Mouse (Mus musculus) midbrain, embryonic 11.5 days (tissue): ENCODE measurements around the gene Atxn1. TPM values are rescaled to one million over a fixed set of nuclear protein-coding genes. Genes with fewer than 3 reads are reported as not detected.
A peak's percentile ranks its signal among the peaks of the same experiment; 100 is the strongest.

Experiments
- ATAC-seq: fragments of 200-750 bp; cut with Nextera tagmentation; 2 replicates; pipeline ENCODE4 v1.8.0; 2017; ENCODE audit warnings: moderate TSS enrichment, moderate library complexity; ENCODE audit not compliant: low FRiP score
- DNase-seq: peaks from one replicate; pipeline ENCODE4 v3.0.0; 2015; ENCODE audit warnings: low spot score; ENCODE audit errors: missing footprints
- H3K27ac ChIP-seq: fragments of 300-500 bp; sonication (generic); 2 replicates; pipeline ENCODE4 v1.5.1; 2014; ENCODE audit warnings: low read depth, low read length
- H3K27me3 ChIP-seq: fragments of 300-500 bp; sonication (generic); 2 replicates; pipeline ENCODE4 v1.6.1; 2014; ENCODE audit warnings: mild to moderate bottlenecking, low read length, moderate library complexity, mixed read lengths; ENCODE audit not compliant: control insufficient read depth, insufficient read depth
- H3K36me3 ChIP-seq: fragments of 300-500 bp; sonication (generic); 2 replicates; pipeline ENCODE4 v1.6.1; 2014; ENCODE audit warnings: mild to moderate bottlenecking, low read length, moderate library complexity, mixed read lengths; ENCODE audit not compliant: control insufficient read depth, insufficient read depth
- H3K4me1 ChIP-seq: fragments of 300-500 bp; sonication (generic); 2 replicates; pipeline ENCODE4 v1.6.1; 2014; ENCODE audit warnings: low read length; ENCODE audit not compliant: control insufficient read depth, insufficient read depth
- H3K4me2 ChIP-seq: fragments of 300-500 bp; sonication (generic); 2 replicates; pipeline ENCODE4 v1.6.1; 2014; ENCODE audit warnings: mild to moderate bottlenecking, moderate library complexity
- H3K4me3 ChIP-seq: fragments of 300-500 bp; sonication (generic); 2 replicates; pipeline ENCODE4 v1.5.1; 2014; ENCODE audit warnings: low read depth, low read length
- H3K9ac ChIP-seq: fragments of 300-500 bp; sonication (generic); 2 replicates; pipeline ENCODE4 v1.6.1; 2014; ENCODE audit warnings: low read length
- H3K9me3 ChIP-seq: fragments of 300-500 bp; sonication (generic); 2 replicates; pipeline ENCODE4 v1.6.1; 2016; ENCODE audit warnings: low read length; ENCODE audit not compliant: control insufficient read depth
- WGBS: fragments of 180-500 bp; shearing (Covaris S2); extraction: QIAGEN DNeasy Blood & Tissue Kit; methylation state at CpG from one replicate; pipeline ENCODE4 v1.1.7; 2014; 5-methylcytosine and 5-hydroxymethylcytosine counted together
- polyA plus RNA-seq: library from polyadenylated mRNA; unstranded; fragments of >200 nt; fragmentation: Nextera tagmentation; extraction: Ambion mirVana; gene quantifications from 2 replicates; pipeline ENCODE4 v1.2.1, GENCODE M21; 2014

Gene Atxn1
- polyA plus RNA-seq, 1 experiment from 2014 or later, result 1.7 TPM

DNA sequence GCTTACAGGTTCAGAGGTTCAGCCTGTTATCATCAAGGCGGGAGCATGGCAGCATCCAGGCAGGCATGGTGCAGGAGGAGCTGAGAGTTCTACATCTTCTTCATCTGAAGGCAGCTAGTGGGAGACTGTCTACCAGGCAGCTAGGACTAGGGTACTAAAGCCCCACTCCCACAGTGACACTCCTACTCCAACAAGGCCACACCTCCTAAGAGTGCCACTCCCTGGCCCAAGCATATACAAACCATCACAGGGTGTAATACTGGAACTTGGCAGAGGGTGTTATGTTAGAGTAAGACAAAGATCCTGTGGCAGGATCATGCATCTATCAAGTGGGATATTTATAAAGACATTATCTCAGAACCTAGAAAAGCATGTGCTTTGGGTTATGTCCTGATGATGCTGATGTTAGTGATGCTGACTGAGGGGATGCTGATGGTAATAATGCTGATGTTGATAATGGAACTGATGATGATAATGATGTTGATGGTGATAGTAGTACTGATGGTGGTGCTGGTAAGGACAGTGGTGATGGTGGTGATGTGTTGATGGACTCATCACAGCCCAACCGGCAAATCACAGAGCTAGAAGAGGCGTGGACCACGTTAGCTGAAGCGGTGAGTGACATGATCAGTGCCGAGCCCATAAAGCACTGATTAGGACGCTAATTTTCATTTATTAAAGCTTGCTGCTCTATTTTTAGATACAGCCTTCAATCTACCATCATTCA, 142.9 kb downstream of the Atxn1 start:
- H3K4me3 ChIP-seq, result no peak overlapping the region
- 89% methylated on average over 7 of the region's 7 CpGs for WGBS
- no peaks in the 10 kb centered on the region for H3K36me3 ChIP-seq
- H3K4me1 ChIP-seq, result no peaks in the 10 kb centered on the region
- H3K9me3 ChIP-seq, result no peaks in the 10 kb centered on the region
- ATAC-seq, result no peak
- H3K9ac ChIP-seq, result no peak overlapping the region
- no peak overlapping the region for H3K27ac ChIP-seq
- no peaks in the 10 kb centered on the region for H3K27me3 ChIP-seq
- no peak for DNase-seq
- no peak overlapping the region for H3K4me2 ChIP-seq

DNA sequence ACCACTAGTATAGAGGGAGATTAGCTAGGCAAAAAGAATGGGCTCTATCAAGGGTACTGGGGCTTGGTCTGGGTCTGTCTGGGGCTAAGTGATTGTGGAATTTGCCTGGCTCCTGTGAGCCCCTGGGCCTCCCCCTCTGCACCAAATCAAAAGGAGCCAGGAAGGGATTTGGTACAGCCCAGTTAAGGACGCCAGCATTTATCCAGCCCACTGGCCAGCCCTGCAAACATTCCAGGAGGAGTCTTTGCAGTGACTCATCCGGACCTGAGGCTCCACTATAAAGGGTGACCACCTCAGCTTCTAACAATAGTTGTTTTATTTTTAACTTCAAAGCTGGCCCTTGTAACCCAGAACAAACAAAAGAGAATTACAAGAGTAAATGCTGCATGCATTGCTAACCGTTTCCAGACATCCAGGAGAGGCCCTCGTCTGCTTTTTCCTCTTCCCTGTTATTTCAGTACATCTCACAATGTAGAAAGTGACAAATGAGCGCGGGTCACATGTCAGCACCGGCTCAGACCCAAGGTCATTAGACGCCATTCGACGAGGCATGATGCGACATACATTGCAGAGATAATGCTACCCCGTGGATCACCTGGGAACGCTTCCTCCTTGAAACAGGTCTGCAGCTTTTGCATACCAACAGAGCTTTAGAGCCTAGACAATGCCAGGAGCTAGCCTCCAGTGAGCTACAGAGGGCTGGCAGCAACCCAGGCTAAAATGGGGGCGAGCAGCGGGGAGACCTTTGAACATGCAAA, 144.2 kb downstream of the Atxn1 start:
- WGBS, result 47% methylated on average over 15 of the region's 15 CpGs
- H3K9ac ChIP-seq, result no peak overlapping the region
- ATAC-seq, result no peak

DNA sequence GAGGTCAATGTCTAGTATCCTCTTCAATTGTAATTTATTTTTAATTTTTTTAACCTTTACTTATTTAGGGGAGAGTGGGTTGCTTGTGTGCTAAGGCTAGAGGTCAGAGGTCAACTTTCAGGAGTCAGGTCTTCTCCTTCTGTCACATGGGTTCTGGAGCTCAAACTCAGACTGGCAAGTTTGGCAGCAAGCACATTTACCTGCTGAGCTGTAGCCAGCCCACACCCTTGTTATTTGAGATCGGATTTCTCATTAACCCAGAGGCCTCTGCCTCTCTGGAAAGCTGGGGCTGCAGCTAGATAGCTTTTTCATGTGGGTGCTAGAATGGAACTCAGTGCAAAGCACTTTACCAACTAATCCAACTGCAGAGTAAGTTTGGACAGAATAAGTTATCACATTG, 148.1 kb downstream of the Atxn1 start:
- Histone ChIP-seq H3K4me3 (no peak overlapping the region), H3K4me2 (no peak overlapping the region), H3K9ac (no peak overlapping the region), H3K4me1 (no peaks in the 10 kb centered on the region), H3K27ac (no peak overlapping the region), H3K9me3 (no peaks in the 10 kb centered on the region), H3K27me3 (no peaks in the 10 kb centered on the region), H3K36me3 (no peaks in the 10 kb centered on the region)
- 71% methylated on average over 1 of the region's 1 CpGs for WGBS
- DNase-seq (no peak), ATAC-seq (no peak)

More for the DNA sequence above, 144.2 kb downstream of the Atxn1 start:
- no peak overlapping the region for H3K4me3 ChIP-seq
- H3K36me3 ChIP-seq, result no peaks in the 10 kb centered on the region
- DNase-seq, result no peak
- H3K9me3 ChIP-seq, result no peaks in the 10 kb centered on the region
- no peak overlapping the region for H3K4me2 ChIP-seq
- H3K27ac ChIP-seq, result no peak overlapping the region
- no peaks in the 10 kb centered on the region for H3K4me1 ChIP-seq
- no peaks in the 10 kb centered on the region for H3K27me3 ChIP-seq

DNA sequence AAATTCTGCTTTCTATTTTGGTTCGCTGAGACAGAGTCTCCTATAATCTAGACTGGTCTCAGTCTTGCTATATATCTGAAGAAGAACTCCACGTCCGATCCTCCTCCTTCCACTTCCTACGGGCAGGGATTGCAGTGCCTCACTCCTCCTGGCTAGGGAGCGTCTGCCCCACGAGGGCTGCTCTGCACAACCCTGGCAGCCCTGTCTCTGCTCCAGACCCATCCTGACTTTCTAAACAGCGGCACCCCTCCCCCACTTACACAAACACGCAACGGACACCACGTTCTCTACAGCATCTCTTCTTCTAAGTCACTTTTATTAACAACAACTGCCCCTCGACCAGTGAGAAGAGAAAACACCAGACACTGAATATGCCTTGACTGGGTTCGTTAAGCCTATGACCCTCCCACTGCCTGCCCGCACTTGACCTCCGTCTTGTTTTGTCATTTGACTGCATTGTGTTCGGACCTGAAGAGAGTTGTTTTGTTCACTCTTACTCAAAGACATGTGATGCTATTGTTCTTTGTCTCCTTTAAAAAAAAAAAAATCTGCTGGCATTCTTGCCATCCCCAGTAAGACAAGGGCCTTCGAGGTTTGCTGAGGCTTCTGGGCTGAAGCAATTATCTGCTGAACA, 154.9 kb downstream of the Atxn1 start:
- Histone ChIP-seq H3K27ac (no peak overlapping the region), H3K9ac (no peak overlapping the region), H3K4me2 (no peak overlapping the region), H3K4me1 (peaks cover 20% of the 10 kb centered on the region; the same call in 1 of the 2 replicates), H3K36me3 (no peaks in the 10 kb centered on the region), H3K9me3 (no peaks in the 10 kb centered on the region), H3K27me3 (peaks cover 3% of the 10 kb centered on the region; the same call in 1 of the 2 replicates), H3K4me3 (no peak overlapping the region)
- ATAC-seq (no peak), DNase-seq (no peak)
- 56% methylated on average over 16 of the region's 16 CpGs for WGBS

DNA sequence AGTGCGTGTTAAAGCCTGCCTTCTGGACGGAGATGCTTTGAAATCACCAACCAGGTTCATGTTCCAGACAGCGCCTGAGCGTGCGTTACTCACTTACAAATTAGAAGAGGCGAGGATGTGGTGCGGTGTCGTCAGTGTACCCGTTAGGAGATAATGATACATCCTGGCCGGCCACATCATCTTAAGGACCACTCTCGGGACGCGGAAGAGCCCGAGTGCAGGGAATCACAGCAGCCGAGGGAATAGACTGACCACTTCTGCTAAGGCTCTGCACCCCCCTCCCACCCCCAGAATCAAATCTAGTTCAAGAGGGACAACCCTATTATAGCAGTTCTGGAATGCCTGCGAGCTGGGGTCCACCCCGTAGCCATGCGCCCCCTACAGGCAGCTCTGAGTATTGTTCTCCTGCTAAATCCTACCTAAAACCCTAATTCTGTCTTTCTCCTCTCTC, 157.2 kb downstream of the Atxn1 start:
- Histone ChIP-seq H3K27me3 (peaks cover 5% of the 10 kb centered on the region; the same call in 1 of the 2 replicates), H3K4me3 (no peak overlapping the region), H3K9ac (no peak overlapping the region), H3K4me1 (peaks cover 20% of the 10 kb centered on the region; the same call in 1 of the 2 replicates), H3K4me2 (peak overlapping the region; percentile 40), H3K36me3 (no peaks in the 10 kb centered on the region), H3K9me3 (no peaks in the 10 kb centered on the region), H3K27ac (no peak overlapping the region)
- 37% methylated on average over 18 of the region's 18 CpGs for WGBS
- DNase-seq (peak; percentile 92), ATAC-seq (no peak)

DNA sequence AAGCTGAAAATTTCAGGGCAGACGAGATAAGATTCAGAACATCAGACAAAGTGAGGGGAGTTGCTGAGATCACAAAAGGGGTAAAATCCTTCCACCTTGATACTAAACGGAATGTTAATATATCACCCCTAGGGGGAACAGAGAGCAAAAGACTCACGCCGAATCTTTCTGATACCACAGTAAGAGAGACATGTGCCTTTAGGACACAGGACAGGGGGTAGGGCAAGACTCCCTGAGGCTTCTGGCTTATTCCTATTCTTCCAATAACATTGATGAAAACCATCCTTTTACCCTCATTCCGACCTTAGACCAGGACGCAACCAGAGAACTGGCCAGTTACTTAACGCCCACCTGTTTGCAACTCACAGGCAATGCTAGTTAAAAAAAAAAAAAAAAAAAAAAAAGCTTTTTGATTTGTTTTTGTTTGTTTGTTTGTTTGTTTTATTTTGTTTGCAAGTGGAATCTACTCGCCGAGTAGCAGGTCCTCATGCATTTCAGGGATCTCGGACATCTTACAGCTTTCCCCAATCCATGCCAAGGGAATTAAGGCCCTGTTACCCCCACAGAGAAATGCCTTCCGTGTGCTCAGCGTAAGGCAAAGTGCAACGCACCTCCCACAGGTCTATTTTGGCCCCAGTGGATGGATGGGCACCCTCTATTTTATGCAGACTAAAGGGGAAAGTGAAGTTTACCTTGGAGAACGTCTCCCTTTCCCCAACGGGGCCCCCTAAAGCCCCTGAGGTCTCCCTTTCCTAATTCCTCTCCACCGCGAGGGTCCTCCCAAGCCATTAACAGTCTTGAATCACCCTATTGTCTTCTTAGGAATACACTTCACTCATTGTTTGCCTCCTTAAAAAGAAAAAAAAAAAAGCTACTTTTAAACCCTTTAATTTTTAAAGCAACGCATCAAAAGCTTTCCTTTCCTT, 157.9 kb downstream of the Atxn1 start:
- Histone ChIP-seq H3K9ac (no peak overlapping the region), H3K4me2 (peak overlapping the region; percentile 18; the same call in 1 of the 2 replicates), H3K9me3 (no peaks in the 10 kb centered on the region), H3K4me1 (peaks cover 20% of the 10 kb centered on the region; the same call in 1 of the 2 replicates), H3K36me3 (no peaks in the 10 kb centered on the region), H3K27ac (no peak overlapping the region), H3K4me3 (no peak overlapping the region), H3K27me3 (peaks cover 5% of the 10 kb centered on the region; the same call in 1 of the 2 replicates)
- ATAC-seq, result no peak
- WGBS, result 35% methylated on average over 18 of the region's 18 CpGs
- peak; percentile 86 for DNase-seq

DNA sequence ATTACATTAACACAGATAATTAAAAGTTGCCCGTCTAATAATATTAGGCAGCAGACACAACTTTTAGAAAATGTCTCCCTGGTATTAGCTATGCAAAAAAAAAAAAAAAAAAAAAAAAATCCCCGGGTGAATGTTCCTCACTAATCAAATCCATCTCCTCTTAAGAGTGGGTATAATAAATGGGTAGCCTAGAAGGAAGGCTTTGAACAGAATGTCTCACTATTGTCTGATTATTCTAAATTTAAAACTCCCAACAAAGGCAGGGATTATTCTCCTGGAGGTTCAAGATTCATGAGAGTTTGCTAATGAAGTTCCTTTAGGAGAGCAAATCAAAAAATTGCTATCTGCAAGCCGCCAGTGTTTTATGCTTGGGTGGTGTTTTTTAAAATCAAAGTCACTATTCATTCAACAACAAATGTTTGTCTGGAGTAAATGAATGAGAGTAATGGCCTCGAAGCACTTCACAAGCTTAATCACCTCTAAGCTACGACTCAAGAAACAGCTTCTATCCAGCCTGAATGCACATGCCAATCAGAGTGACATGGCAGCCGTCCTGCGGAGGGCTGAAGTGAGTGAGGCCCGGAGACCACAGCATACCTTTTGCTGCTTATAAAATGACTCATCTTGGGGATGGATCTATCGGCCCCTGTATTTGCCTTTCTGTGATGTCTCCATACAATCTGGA, 158.8 kb downstream of the Atxn1 start:
- WGBS, result 16% methylated on average over 9 of the region's 9 CpGs
- peak overlapping the region; percentile 18; the same call in 1 of the 2 replicates for H3K4me2 ChIP-seq

More for the DNA sequence above, 158.8 kb downstream of the Atxn1 start:
- peak; percentile 88 for DNase-seq
- peaks cover 20% of the 10 kb centered on the region; the same call in 1 of the 2 replicates for H3K4me1 ChIP-seq
- no peak overlapping the region for H3K9ac ChIP-seq
- no peak overlapping the region for H3K4me3 ChIP-seq
- no peaks in the 10 kb centered on the region for H3K36me3 ChIP-seq
- H3K27ac ChIP-seq, result no peak overlapping the region
- no peaks in the 10 kb centered on the region for H3K9me3 ChIP-seq
- no peak for ATAC-seq
- H3K27me3 ChIP-seq, result peaks cover 5% of the 10 kb centered on the region; the same call in 1 of the 2 replicates
